Mouse (Mus musculus) forebrain, embryonic 15.5 days (tissue): ENCODE data around the gene Gm20498. TPM values are rescaled to one million over a fixed set of nuclear protein-coding genes. Genes with fewer than 3 reads are reported as not detected.

Source experiments
- ATAC-seq: fragments of 200-750 bp; cut with Nextera tagmentation; replicated peaks from 2 replicates; pipeline ENCODE4 v1.8.0; 2017; ENCODE audit warnings: mild to moderate bottlenecking, moderate TSS enrichment, moderate library complexity
- H3K27ac ChIP-seq: fragments of 300-500 bp; sonication (generic); replicated peaks from 2 replicates; pipeline ENCODE4 v1.5.1; 2015; ENCODE audit warnings: mild to moderate bottlenecking, inconsistent platforms
- H3K27me3 ChIP-seq: fragments of 300-500 bp; sonication (generic); 2 replicates; pipeline ENCODE4 v1.6.1; 2015; ENCODE audit warnings: inconsistent platforms
- H3K36me3 ChIP-seq: fragments of 300-500 bp; sonication (generic); 2 replicates; pipeline ENCODE4 v1.6.1; 2015; ENCODE audit warnings: mild to moderate bottlenecking, inconsistent platforms
- H3K4me1 ChIP-seq: fragments of 300-500 bp; sonication (generic); 2 replicates; pipeline ENCODE4 v1.6.1; 2015; ENCODE audit warnings: inconsistent platforms
- H3K4me2 ChIP-seq: fragments of 300-500 bp; sonication (generic); replicated peaks from 2 replicates; pipeline ENCODE4 v1.6.1; 2015; ENCODE audit warnings: mild to moderate bottlenecking, inconsistent platforms
- H3K4me3 ChIP-seq: fragments of 300-500 bp; sonication (generic); 2 replicates; pipeline ENCODE4 v1.5.1; 2015; ENCODE audit warnings: mild to moderate bottlenecking, inconsistent platforms
- H3K9ac ChIP-seq: fragments of 300-500 bp; sonication (generic); replicated peaks from 2 replicates; pipeline ENCODE4 v1.6.1; 2015; ENCODE audit warnings: mild to moderate bottlenecking, inconsistent platforms
- H3K9me3 ChIP-seq: fragments of 300-500 bp; sonication (generic); 2 replicates; pipeline ENCODE4 v1.6.1; 2016; ENCODE audit warnings: inconsistent platforms
- WGBS: fragments of 180-500 bp; shearing (Covaris S2); methylation state at CpG from one replicate; pipeline ENCODE4 v1.1.7; 2015; ENCODE audit warnings: mixed read lengths; 5-methylcytosine and 5-hydroxymethylcytosine counted together
- polyA plus RNA-seq: library from polyadenylated mRNA; unstranded; fragments of >200 nt; fragmentation: Nextera tagmentation; extraction: Ambion mirVana; gene quantifications from 2 replicates; pipeline ENCODE4 v1.2.1, GENCODE M21; 2015

The Gm20498 gene
- polyA plus RNA-seq, 1 experiment from 2014 or later = 31.7 TPM

GRCm38 (mm10) chr12:81331937-81332874 is 200.5 kb downstream of the Gm20498 start:
- H3K9ac ChIP-seq = peak overlapping the region; percentile 85
- H3K9me3 ChIP-seq = no peaks in the 10 kb centered on the region
- H3K4me1 ChIP-seq = peaks cover 12% of the 10 kb centered on the region; the same call in 1 of the 2 replicates
- H3K4me2 ChIP-seq = peak overlapping the region; percentile 98
- peak overlapping the region; percentile 75 for H3K4me3 ChIP-seq
- 0 out of 2 replicates have a peak, but pooled peaks cover 3% of the 10 kb centered on the region for H3K27me3 ChIP-seq
- H3K36me3 ChIP-seq = no peaks in the 10 kb centered on the region
- WGBS = under 1% methylated on average over 38 of the region's 54 CpGs
- H3K27ac ChIP-seq = peak overlapping the region; percentile 91
- ATAC-seq = peak; percentile 80

DNA sequence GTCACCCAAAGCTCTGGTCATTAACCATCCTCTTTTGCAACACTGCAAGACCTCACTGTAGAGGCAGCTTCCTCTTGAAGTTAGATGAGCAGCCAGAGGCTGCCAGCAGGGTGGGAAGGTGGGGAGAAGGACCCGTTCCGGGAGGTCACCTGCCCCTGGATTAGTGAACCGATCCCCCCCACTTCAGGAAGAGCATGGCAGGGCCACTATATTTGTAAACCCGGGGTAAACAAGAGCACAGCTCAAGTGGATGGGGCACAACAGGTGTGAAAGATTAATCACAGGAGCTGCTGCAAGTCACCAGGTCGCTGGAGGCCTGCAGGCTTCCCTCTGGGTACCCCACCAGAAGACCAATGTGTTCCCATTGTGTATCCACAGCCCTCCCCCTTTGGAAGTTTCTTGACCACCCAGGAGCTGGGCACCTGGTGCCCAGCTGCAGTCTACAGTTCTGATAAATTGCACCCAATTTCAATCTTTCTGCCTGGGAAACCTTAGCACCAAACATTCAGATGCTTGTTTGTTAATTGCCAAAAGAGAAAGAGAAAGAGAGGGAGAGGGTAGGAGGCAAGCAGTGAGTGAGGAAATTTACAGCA is 201.6 kb downstream of the Gm20498 start:
- no peaks in the 10 kb centered on the region for H3K9me3 ChIP-seq
- H3K4me2 ChIP-seq = peak overlapping the region; percentile 98
- WGBS = 29% methylated on average over 5 of the region's 5 CpGs
- no peaks in the 10 kb centered on the region for H3K36me3 ChIP-seq
- H3K4me3 ChIP-seq = peak overlapping the region; percentile 75
- H3K4me1 ChIP-seq = peaks cover 12% of the 10 kb centered on the region; the same call in 1 of the 2 replicates
- H3K27me3 ChIP-seq = 0 out of 2 replicates have a peak, but pooled peaks cover 3% of the 10 kb centered on the region
- ATAC-seq = no peak
- H3K9ac ChIP-seq = 0 out of 2 replicates have a peak overlapping the region, but pooled peaks have one; percentile 21
- H3K27ac ChIP-seq = peak overlapping the region; percentile 91

DNA sequence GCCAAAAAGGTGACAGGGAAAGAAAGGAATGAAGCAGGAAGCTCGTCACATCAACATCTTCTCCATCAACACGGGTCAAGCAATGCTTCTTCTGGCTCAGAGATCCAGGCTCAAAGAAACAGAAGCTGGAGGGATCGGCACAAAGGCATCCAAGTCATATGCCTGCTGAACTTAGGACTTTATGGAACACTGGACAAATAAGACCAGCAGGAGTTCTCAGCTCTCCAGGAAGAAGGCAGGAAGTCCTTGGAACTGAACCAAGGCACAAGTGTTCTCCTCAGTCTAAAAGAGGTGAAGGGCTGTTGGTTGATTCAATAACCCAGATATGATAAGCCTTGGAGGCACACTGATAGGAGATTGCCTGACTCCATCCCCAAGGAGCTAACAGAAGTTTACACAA is 207.7 kb downstream of the Gm20498 start:
- WGBS = 84% methylated on average over 3 of the region's 3 CpGs
- H3K27ac ChIP-seq = no peak overlapping the region
- no peaks in the 10 kb centered on the region for H3K36me3 ChIP-seq
- no peak overlapping the region for H3K4me3 ChIP-seq
- H3K27me3 ChIP-seq = no peaks in the 10 kb centered on the region
- H3K9ac ChIP-seq = no peak overlapping the region
- H3K9me3 ChIP-seq = no peaks in the 10 kb centered on the region
- peaks cover 4% of the 10 kb centered on the region; the same call in 1 of the 2 replicates for H3K4me1 ChIP-seq
- H3K4me2 ChIP-seq = no peak overlapping the region
- no peak for ATAC-seq

- no peak for ATAC-seq
- WGBS = 87% methylated on average over 3 of the region's 3 CpGs
- no peaks in the 10 kb centered on the region for H3K9me3 ChIP-seq
- H3K4me3 ChIP-seq = no peak overlapping the region
- peak overlapping the region; percentile 44; the same call in 1 of the 2 replicates for H3K27ac ChIP-seq
- H3K27me3 ChIP-seq = no peaks in the 10 kb centered on the region
- peaks cover 4% of the 10 kb centered on the region; the same call in 1 of the 2 replicates for H3K4me1 ChIP-seq
- no peak overlapping the region for H3K4me2 ChIP-seq
- H3K36me3 ChIP-seq = no peaks in the 10 kb centered on the region
- no peak overlapping the region for H3K9ac ChIP-seq
Observed at GRCm38 (mm10) chr12:81324116-81324515, 208.6 kb downstream of the Gm20498 start.

GRCm38 (mm10) chr12:81321021-81321420 is 211.7 kb downstream of the Gm20498 start:
- ATAC-seq = no peak
- no peaks in the 10 kb centered on the region for H3K9me3 ChIP-seq
- H3K4me2 ChIP-seq = no peak overlapping the region
- no peaks in the 10 kb centered on the region for H3K27me3 ChIP-seq
- H3K27ac ChIP-seq = no peak overlapping the region
- H3K4me1 ChIP-seq = peaks cover 4% of the 10 kb centered on the region; the same call in 1 of the 2 replicates
- no peak overlapping the region for H3K9ac ChIP-seq
- 67% methylated on average over 1 of the region's 1 CpGs for WGBS
- no peaks in the 10 kb centered on the region for H3K36me3 ChIP-seq
- no peak overlapping the region for H3K4me3 ChIP-seq

GRCm38 (mm10) chr12:81317811-81318210 is 214.9 kb downstream of the Gm20498 start:
- WGBS = under 1% methylated on average over 2 of the region's 2 CpGs
- Histone ChIP-seq H3K4me1 (peaks cover 4% of the 10 kb centered on the region; the same call in 1 of the 2 replicates), H3K27me3 (no peaks in the 10 kb centered on the region), H3K9me3 (no peaks in the 10 kb centered on the region), H3K36me3 (no peaks in the 10 kb centered on the region), H3K4me2 (no peak overlapping the region), H3K27ac (no peak overlapping the region), H3K4me3 (no peak overlapping the region), H3K9ac (no peak overlapping the region)
- no peak for ATAC-seq

DNA sequence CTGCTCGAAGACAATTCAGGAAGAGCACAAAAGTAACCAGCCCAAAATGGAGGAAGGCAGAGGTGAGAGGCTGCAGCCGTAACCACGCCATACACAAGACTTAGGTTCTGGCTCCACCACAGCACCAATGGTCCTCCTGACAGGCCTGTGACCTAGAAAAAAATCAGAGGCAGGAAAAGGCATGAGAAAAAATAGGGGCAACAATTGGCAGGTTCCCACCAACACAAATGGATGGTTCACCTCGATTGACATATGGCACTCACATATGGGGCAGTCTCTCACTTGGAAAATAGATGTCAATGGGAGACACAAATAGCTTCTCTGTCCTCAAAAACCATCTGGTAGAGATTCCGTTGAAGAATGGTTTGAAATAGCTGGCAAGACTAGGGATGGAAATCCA is 216.8 kb downstream of the Gm20498 start:
- Histone ChIP-seq H3K36me3 (no peaks in the 10 kb centered on the region), H3K4me1 (peaks cover under 1% of the 10 kb centered on the region; the same call in 1 of the 2 replicates), H3K27ac (no peak overlapping the region), H3K9ac (no peak overlapping the region), H3K27me3 (no peaks in the 10 kb centered on the region), H3K9me3 (no peaks in the 10 kb centered on the region), H3K4me3 (no peak overlapping the region), H3K4me2 (no peak overlapping the region)
- WGBS = 83% methylated on average over 5 of the region's 5 CpGs
- no peak for ATAC-seq

Other genes starting within 250 kb of the Gm20498 start
- gene Slc8a3, start 199.7 kb downstream of the Gm20498 start, polyA plus RNA-seq = 4.7 and 5.1 TPM in 2 replicates
- gene Gm4787, start 153.4 kb downstream of the Gm20498 start, polyA plus RNA-seq = 0.29 and 0.33 TPM in 2 replicates
- 0.24 and 0.33 TPM in 2 replicates for gene Adam4, start 111.0 kb downstream of the Gm20498 start, polyA plus RNA-seq
- 110 and 121 TPM in 2 replicates for gene Cox16, start 47.8 kb downstream of the Gm20498 start, polyA plus RNA-seq
- 32.3 and 36.0 TPM in 2 replicates for gene Synj2bp, start within 50 bp of the Gm20498 start, polyA plus RNA-seq
- 0.50 and 0.70 TPM in 2 replicates for gene Adam21, start 35.6 kb upstream of the Gm20498 start, polyA plus RNA-seq
- 51.4 and 54.8 TPM in 2 replicates for gene Med6, start 62.1 kb upstream of the Gm20498 start, polyA plus RNA-seq
- gene Ttc9, start 98.3 kb upstream of the Gm20498 start, polyA plus RNA-seq = 17.5 and 18.7 TPM in 2 replicates
- gene Map3k9, start 248.3 kb upstream of the Gm20498 start, polyA plus RNA-seq = 7.1 and 7.9 TPM in 2 replicates